Mouse (Mus musculus) fat pad, adult 2 months (tissue): Measurements from ENCODE around the gene Gas6.

Experiments used
- DNase-seq: peaks from one replicate; pipeline ENCODE4 v3.0.0-alpha.2; 2011; ENCODE audit warnings: low read depth, low spot score; ENCODE audit errors: extremely low read depth

The Gas6 gene

DNA sequence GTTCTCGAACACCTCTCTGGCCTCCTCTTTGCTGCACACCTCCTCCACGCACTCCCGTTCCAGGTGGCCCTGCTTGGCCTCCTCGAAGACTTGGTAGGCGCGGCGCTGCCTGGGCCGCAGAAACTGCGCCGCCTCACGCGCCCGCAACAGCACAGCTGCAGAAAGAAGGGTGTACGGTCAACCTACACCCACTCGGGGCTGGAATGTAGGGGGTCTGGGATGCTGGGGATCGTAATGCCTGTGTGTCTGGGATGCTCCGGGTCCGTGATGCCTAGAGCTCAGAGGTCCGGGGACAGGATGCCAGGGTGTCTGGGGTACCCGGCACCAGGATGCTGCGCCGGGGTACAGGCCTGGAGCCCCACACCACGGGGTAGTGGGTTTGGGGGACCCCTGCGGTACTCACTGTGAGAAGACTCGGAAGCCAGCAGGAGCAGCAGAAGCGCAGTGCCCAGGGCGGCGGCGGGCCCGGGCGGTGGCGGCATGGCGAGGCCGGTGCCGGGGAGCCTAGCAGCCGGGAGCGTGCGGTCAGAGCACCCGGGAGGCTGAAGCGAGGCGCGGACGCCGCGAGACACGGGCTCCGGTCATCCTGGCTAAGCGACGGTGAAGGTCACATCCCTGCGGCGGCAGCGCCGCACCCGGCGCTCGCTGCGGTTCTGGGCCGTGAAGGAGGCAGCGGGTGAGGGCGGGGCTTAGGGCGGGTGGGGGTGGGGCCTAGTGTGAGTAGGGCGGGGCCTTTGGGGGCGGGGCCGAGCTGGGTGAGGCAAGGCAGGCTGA, at the start of gene Gas6:
TSS of gene Gas6 (minus strand) at position 633 of the 774 bp plus-strand sequence.
- DNase-seq: no peak

DNA sequence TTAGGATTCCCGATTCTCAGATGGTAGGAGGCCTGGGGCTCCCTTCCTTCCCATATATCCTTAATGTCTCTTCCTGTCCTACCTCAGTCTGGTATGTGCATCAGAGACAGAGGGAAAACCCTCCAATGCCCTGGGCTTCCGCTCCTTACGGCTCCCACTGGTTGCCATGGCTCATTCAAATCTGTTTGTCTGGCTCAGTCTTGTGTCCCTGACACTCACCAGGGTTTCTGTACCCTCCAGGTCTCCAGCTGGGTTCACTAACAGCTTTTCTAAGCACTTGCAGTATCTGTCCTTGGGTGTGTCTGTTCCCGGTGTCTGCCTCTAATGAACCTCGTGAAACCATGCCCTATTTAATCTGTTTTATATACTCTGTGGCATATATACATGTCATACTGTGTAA, 47.2 kb upstream of the Gas6 start:
- no peak for DNase-seq

DNA sequence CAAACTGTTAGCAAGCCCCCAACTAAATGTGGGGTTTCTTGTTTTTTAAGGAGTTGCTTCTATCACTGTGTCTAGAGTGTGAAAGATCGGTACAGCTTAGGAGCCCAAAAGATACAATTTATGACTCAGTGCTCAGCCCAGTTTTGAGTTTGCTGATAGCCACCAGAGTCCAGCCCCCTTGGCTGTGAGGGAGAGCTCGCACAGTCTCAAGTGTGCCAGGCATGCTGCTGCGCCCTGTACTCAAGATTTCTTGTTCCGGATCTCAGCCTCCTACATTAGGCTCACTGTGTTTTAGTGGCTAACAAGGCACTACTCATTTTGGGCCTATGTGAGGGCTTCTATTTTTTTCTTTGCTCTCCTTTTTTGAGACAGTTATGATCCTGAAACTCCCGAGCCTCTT, 45.8 kb upstream of the Gas6 start:
- DNase-seq: no peak

DNA sequence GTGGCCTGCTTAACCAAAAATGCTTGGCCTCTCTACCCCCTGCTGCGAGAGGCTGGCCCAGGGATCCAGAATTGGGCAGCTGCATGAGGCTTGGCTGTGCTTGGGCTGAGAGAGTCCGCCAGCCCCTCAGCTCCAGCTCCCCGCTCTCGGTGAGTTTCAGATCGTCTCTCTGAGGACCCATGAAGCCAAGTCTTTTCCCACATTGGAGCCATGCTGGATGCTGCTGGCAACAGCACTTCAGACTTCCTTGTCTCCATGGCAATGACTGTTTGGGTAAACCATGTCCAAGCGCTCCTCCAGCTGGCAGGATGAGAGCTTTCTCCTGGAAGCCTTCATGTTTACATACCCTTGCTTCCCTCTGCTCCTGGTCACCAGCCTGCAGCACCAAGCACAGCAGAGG, 44.5 kb upstream of the Gas6 start:
- DNase-seq: no peak

DNA sequence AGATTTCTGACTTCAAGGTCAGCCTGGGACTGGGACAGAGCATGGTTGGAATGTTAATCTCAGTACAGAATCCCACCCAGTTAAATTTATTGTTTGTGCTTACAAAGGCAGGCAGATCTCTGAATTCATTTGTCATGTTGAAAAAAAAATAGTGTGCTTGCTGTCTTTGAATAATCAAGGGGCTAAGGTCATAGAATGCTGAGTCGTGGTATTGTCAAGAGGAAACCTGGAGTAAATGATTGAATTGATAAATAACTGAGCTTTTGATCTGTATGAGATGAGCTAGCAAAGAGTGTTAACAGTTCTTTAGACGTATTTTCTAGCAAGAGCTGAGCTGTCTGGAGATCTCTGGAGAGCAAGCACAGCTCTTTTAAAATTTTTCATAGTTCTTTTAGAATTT, 42.8 kb upstream of the Gas6 start:
- no peak for DNase-seq

DNA sequence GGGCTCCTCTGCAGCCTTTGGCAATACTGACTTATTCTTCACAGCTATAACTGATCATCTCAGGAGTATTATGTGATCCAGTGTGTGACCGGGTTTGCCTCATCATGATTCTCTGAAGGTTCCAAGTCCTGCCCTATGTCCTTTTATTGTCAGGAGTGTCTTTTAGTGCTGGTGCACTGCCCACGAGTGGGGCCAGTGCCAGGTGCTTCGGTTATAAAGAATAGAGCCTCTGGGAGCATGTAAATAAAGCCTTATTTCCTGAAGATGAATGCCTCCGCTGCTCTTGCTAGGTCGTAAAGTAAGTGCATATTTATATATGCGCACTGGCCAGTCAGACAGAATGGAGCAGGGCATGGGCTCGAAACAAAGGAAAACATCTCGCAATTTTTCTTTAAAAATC, 38.8 kb upstream of the Gas6 start:
- DNase-seq: no peak

DNA sequence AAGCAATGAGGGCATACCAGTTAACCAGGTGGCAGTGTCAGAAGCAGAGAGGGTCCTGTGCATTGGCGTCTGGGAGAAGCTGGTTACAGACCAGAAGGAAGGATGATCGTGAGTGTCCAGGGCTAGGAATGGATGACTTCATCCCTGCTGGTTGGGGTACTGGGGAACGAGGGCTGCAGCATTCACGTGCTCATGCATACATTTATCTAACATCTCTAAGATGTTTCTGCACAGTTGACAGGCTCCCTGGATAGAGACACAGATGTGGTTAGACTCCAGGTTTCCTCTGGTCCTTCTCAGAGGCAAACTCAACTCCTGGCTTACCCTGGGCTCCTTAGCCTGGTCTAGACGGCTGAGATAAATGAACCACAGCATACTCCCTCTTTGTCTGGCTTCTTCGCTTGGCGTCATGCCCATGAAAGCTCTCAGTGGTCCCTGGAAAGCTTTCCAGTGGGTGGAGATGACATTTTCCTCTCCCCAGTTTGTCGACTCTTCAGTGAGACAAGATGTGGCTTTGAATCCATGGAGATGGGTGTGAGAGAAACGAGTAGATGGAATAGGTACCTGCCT, 37.4 kb upstream of the Gas6 start:
- DNase-seq: no peak

DNA sequence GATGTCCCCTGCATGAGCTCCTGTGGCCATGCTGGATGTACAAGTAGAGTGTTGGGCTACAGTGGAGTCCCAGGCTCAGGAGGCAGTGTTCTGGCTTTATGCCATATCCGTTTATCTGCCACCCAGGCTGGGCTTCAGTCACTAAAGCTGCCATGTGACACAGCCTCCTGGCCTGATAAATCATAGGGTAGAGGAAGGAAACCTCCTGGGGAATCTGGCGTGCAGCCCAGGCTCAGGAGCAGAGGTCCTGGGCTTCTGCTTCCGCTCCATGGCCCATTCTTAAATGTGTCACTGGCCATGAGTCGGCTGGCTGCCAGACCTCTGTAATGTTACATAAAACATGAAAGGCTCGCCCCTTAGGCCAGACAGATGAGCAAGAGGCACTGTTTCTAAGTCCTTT, 36.7 kb upstream of the Gas6 start:
- no peak for DNase-seq

DNA sequence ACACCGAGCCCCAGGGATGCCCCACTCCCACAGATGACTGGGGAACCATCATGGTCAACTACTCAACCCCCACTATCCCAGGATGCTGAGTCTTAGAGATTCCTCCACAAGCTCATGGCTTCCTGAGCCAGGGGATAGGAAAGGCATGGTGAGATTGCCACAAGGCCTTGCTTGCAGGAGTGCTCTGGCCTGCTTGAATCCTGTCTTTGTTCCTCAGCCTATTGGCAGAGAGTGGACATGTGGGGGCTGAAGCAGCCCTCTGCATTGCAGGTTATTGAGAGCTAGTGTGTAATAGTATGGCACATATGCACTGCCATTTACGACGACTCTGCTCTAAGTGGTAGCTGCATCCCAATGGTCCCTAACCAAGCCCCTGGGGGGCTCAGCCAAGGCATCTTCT, 36.1 kb upstream of the Gas6 start:
- DNase-seq: no peak

DNA sequence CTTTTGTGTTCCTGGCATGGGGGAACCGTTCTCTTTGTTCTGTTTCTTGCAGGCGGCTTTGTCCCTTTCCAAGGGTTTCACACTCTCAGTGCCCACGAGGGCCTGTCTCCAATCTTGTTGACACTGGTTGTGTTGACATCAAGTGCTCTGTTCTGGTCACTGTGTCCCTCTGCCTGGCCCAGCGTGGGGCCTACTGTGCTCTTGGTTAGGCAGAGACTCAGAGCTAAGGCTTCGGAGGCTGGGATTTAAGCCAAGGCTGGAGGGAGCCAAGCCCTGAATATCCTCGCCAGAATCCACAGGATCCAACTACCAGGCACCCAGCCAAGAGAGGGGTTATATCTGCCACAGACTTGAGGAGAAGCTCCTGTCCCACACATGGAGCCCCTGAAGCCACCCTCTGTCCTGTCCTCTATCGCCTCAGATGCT, 35.6 kb upstream of the Gas6 start:
- no peak for DNase-seq

DNA sequence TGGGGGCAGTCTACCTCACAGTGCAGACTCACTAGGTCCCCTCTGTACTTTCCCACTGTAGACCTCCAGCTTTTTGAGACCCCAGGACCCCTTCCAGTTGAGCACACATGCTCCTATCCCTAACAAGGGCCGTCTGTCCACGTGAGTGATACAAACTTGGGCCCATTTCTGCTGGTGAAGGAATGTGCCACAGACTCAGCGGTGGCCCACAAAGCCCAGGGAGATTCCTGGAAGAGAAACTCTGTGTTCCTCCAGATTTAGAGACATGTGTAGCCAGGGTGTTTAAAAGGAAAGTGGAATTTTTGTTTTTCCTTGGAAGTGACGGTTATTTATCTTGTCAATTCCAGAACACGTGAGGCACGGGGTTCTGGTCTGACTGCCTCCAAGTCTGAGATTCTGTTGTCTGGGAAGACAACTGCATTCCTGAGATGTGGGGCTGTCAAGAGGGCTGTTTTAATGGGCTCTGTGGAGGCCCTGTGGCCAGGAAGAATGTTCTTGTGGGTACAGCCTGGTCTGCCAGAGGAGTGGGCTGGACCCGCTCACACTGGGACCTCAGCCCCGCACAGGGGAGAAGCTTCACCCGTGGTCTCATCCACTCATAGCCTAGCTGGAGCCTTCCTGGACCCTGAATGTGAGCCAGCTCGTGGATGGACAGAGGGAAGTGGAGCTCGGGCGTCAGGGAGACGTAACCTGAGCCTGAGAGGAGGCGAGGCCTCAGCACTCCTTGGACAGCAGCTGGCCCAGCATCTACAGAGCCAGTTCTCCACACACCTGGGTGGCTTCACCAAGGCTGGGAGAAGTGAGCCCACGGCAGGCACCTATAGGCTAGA, 34.9 kb upstream of the Gas6 start:
- DNase-seq: no peak

DNA sequence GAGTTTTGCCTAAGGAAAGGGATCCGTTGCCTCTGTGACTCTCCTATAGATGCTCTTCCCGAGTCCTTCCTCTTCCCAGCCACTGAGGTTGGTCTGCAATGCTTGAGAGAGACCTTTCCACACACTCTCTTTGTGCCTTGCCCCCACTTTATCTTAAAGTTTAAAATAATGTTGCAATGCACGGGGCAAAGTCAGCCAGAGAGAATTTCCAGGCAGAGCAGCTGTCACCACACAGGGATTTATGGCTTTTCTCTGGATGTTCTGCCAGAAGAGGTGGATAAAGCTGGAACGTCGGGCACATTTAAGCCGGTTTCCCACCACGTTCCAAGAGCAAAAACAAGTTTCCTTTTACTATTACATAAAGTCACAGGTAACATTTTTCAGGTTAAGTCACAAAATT, 27.1 kb upstream of the Gas6 start:
- peak; percentile 64 for DNase-seq

DNA sequence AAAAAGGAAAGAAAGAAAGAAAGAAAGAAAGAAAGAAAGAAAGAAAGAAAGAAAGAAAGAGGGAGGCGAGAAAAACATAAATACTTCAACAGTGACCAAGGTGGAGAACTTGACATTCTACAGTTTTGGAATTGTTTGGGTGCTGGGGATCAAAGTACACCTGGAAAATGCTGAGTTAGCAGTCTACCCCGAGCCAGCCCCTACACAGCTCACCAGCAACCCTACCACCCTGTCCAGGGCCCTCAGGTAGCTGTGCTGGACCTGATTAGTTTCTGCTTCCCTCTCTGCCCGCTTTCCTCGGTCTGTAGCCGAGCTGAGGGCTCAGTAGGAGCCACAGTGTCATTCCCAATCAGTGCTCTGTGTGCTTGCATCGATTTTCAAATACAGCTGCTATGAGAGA, 26.1 kb upstream of the Gas6 start:
- no peak for DNase-seq

DNA sequence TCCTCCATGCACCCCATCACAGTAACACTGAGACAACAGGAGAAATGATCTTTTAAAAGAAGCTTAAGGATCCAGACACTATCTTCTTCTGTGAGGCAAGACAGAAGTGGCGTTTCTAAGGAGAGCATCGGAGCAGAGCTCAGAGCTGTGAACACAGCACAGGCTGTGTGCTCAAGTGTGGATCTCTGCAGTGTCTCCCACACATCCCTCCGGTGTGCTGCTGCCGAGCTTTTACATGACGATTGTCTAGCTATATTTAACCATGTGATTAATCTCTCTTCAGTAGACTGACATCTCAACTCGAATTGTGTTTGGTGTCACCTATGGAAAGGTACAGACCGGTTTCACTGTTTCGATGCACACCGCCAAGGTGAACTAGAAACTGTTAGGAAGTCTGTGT, 25.2 kb upstream of the Gas6 start:
- no peak for DNase-seq

DNA sequence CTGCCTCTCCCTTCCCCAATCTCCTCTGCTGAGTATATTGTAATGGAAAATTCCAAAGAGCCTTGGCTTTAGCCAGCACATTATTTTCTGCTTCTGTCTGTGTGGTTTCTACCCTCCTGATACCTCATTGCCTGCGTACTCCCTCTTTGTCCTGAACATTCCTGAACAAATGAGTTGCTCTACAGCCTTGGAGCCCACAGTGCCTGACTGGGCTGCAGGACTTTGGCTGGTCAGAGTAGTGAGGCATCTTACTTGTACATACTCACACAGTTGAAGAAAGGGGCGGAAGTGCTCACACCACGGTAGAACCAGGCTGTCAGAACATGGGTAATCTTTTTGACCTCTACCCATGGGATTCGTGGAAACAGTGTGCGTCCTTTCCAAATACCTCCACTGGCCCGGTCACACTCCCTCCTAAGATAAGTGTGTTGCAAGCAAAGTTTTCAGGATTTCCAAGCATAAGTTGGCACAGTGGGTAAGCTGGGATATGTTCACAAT, 23.0 kb upstream of the Gas6 start:
- no peak for DNase-seq

DNA sequence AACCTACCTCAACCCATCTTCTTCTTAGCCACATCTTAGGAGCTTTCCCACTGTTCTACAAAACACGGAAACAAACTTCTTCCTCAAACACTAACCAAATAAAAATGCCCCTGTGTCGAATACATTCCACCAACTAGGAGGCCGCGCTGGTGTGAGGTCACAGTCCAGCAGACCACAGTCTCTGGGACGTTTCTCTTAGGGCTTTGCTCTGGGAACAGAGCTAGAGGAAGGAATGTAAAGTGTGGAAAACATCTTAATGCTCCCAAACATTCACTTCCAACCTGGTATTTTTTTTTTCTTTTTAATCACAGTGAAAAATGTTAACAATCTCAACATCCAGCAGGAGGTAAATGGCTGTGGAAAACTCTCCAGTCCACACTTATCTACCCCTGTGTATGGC, 22.4 kb upstream of the Gas6 start:
- DNase-seq: no peak

DNA sequence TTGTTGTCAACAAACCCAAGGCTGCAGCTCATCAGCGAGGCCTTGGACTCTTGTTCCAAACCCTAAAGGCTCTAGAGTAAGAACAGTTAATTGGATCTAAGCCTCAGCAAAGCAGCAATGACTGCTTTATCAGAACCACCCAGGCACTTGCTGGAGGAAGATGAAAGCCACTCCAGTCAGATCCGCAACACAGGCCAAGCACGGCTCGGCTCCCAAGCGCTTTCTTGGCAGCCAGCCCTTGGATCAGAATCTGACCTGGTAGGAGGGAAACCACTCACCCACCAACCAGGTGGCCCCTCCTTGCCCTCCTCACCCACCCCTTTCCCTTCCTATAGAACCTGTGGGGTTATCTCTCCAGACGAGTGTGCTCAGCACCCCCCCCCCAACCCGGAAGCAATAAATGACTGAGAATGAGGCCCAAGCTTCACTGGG, 21.7 kb upstream of the Gas6 start:
- DNase-seq: no peak

DNA sequence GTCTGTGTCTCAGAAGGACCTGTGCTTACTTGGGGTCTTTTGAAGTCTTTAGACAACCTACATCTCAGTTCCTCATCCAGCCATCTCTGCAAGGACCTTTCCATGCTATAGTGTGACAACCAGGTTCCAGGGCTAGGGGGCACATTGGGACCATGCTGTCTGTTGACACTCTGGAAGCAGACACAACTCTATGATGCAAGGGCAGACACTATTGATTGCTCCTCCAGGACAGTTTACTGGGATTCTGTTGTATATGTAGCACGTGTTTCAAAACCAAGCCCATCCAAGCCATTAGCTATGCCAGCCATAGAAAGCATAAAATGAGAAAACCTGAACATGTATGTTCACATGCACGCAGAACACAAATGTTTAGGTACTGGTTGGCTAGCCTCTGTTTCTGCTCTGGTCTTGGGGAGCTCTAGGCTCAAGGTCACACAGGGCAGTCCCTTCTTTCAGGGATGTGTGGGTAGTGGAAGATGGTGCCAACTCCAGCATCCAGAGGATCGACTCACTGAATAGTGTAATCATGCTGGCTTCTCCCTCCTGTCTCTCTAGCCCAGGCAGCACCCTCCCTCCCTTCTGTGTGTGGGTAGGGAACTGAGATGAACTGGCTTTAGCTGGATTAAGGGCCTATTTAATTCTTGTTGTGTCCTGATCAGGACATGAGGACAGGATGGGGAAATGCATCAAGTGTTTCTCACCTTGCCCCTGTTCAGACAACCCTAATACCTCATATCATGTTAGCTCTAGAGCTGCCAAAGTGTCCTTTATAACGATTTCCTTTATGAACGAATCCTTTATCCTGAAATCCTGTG, 19.5 kb upstream of the Gas6 start:
- DNase-seq: no peak

DNA sequence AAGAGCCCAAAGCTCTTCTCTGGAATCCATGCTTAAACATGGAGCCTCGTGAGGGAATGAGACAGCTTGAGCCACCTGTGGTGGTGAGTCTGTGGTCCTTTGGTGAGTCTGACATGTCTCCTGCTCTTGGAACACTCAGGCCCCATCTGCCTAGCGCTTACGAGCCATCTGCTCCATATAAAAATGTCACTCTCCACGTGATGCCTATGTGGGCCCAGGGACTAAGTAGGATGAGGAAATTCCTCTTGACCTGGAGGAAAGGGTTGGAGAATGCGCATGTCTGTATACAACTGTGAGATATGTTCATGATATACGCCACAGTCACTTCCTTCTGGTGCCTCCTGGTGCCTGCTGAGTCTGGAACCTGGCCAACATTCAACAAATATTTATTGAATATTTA, 18.4 kb upstream of the Gas6 start:
- DNase-seq: no peak

DNA sequence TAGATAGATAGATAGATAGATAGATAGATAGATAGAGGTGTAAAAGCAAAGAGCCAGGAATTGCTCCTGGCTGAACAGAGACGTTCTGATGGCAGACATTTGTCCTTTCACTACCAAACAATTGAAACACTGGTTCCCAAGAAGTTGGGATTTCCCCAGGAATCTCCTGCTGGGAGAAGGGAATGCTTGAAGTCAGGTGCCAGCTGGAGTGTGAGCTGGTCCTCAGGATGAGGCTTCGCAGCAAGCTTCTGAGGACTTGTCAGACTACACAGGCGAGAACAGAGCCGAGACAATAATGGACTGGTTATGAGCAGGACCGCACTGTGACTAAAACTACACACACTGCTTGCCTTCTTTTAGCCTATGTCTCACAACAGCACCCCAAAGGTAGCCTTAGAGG, 17.7 kb upstream of the Gas6 start:
- DNase-seq: no peak

DNA sequence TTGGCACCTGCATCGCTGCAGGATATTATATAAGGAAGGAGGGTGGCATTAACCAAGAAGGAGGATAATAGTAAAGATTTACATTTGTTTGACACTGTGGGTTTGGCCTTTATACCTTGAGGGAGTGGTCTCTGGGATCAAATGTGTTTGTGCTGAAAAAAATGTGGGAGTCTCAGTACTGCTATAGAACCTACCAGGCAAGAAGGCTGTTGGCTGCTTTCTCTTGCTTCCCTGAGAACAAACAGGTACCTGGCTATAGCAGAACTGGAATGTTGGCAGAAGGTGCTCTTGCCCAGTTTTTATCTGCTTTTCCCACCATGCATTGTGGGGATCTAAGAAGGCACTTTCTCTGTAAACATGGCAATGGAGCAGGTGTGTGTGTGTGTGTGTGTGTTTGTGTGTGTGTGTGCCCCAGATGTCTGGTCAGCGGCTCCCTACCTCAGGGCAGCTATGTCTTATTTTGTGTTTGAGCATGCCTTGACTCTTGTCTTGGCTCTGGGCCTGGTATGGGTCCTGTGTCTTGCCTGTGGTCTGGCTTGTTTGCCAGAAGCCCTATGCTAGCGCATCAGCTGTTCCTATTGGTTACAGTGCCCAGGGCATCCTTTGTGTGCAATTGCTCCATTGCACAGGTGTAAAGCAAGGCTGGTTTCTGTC, 13.1 kb upstream of the Gas6 start:
- DNase-seq: no peak
